Mouse (Mus musculus): ENCODE data around the gene Syt17. TPM values are rescaled to one million over a fixed set of nuclear protein-coding genes. Genes with fewer than 3 reads are reported as not detected.

Syt17 gene
- total and polyA plus RNA-seq, 3 experiments: not detected

- Histone ChIP-seq H3K27me3 (ENCODE audit: insufficient read depth, low read length) (no peaks in the 10 kb centered on the region; the same call in 1 of the 2 replicates), H3K36me3 (replicated peaks) (no peaks in the 10 kb centered on the region), H3K4me1 (ENCODE audit: insufficient read depth, low read depth, low read length) (no peaks in the 10 kb centered on the region), H3K9me3 (replicated peaks) (no peaks in the 10 kb centered on the region), H3K4me3 (ENCODE audit: low read depth, low read length) (no peak overlapping the region)
- DNase-seq (ENCODE audit: low spot score) (no peak), ATAC-seq (ENCODE audit: extremely low read depth, insufficient number of reproducible peaks, low FRiP score, poor library complexity, severe bottlenecking) (no peak)
- TF ChIP-seq TAL1 (conservative IDR thresholded peaks at IDR 0.05; ENCODE audit: low read depth, low read length) (no peak), POLR2AphosphoS5 (IDR thresholded peaks at IDR 0.05; ENCODE audit: insufficient replicate concordance, low read depth, low read length) (no peak), GATA1 (IDR thresholded peaks at IDR 0.05; ENCODE audit: borderline replicate concordance, low read length) (no peak), GATA2 (IDR thresholded peaks at IDR 0.05; ENCODE audit: borderline replicate concordance, low read depth, low read length) (no peak), CTCF (IDR thresholded peaks at IDR 0.05; ENCODE audit: low read depth, low read length) (no peak)
Observed at GRCm38 (mm10) chr7:118345396-118345795, 102.6 kb downstream of the Syt17 start.

- H3K9me3 ChIP-seq (replicated peaks): no peaks in the 10 kb centered on the region
- no peak for DNase-seq (ENCODE audit: low spot score)
- H3K27me3 ChIP-seq (ENCODE audit: insufficient read depth, low read length): no peaks in the 10 kb centered on the region; the same call in 1 of the 2 replicates
- no peak overlapping the region for H3K4me3 ChIP-seq (ENCODE audit: low read depth, low read length)
- no peaks in the 10 kb centered on the region for H3K4me1 ChIP-seq (ENCODE audit: insufficient read depth, low read depth, low read length)
- no peaks in the 10 kb centered on the region for H3K36me3 ChIP-seq (replicated peaks)
- TF ChIP-seq GATA1 (IDR thresholded peaks at IDR 0.05; ENCODE audit: borderline replicate concordance, low read length) (no peak), CTCF (IDR thresholded peaks at IDR 0.05; ENCODE audit: low read depth, low read length) (no peak), TAL1 (conservative IDR thresholded peaks at IDR 0.05; ENCODE audit: low read depth, low read length) (no peak), POLR2AphosphoS5 (IDR thresholded peaks at IDR 0.05; ENCODE audit: insufficient replicate concordance, low read depth, low read length) (no peak), GATA2 (IDR thresholded peaks at IDR 0.05; ENCODE audit: borderline replicate concordance, low read depth, low read length) (no peak)
- no peak for ATAC-seq (ENCODE audit: extremely low read depth, insufficient number of reproducible peaks, low FRiP score, poor library complexity, severe bottlenecking)
Observed at GRCm38 (mm10) chr7:118344701-118345100, 103.3 kb downstream of the Syt17 start.

Other genes starting within 250 kb of the Syt17 start
- 121 and 138 TPM in 2 replicates for gene Smg1, start 204.6 kb downstream of the Syt17 start, total RNA-seq (2014; fragmentation: Nextera tagmentation)
- gene Smg1, start 204.6 kb downstream of the Syt17 start, total RNA-seq (2017): 49.8 and 53.5 TPM in 2 replicates
- 19.9 and 24.2 TPM in 2 replicates for gene Smg1, start 204.6 kb downstream of the Syt17 start, polyA plus RNA-seq (2012)
- not detected in 2 replicates for gene Itpripl2, start 43.8 kb upstream of the Syt17 start, total RNA-seq (2014; fragmentation: Nextera tagmentation)
- gene Itpripl2, start 43.8 kb upstream of the Syt17 start, total RNA-seq (2017): under 0.01 and 0.11 TPM in 2 replicates
- gene Itpripl2, start 43.8 kb upstream of the Syt17 start, polyA plus RNA-seq (2012): not detected in 2 replicates
- 10.4 and 12.9 TPM in 2 replicates for gene Coq7, start 85.1 kb upstream of the Syt17 start, total RNA-seq (2014; fragmentation: Nextera tagmentation)
- 29.4 and 32.3 TPM in 2 replicates for gene Coq7, start 85.1 kb upstream of the Syt17 start, total RNA-seq (2017)
- gene Coq7, start 85.1 kb upstream of the Syt17 start, polyA plus RNA-seq (2012): 27.5 and 30.4 TPM in 2 replicates
- not detected in 2 replicates for gene Tmc7, start 136.5 kb upstream of the Syt17 start, total RNA-seq (2014; fragmentation: Nextera tagmentation)
- not detected in 2 replicates for gene Tmc7, start 136.5 kb upstream of the Syt17 start, total RNA-seq (2017)
- not detected in 2 replicates for gene Tmc7, start 136.5 kb upstream of the Syt17 start, polyA plus RNA-seq (2012)
- not detected in 2 replicates for gene Tmc5, start 149.1 kb upstream of the Syt17 start, total RNA-seq (2014; fragmentation: Nextera tagmentation)
- gene Tmc5, start 149.1 kb upstream of the Syt17 start, total RNA-seq (2017): 0.11 TPM in 1 of 2 replicates, not detected in the other
- not detected in 2 replicates for gene Tmc5, start 149.1 kb upstream of the Syt17 start, polyA plus RNA-seq (2012)

All from G1E (cell line).